Mouse (Mus musculus) neural tube, embryonic 14.5 days (tissue): Measurements from ENCODE around the gene Hltf. TPM values are rescaled to one million over a fixed set of nuclear protein-coding genes. Genes with fewer than 3 reads are reported as not detected.
"Not testable (repeated sequence)": the region's sequence is repeated elsewhere in the genome, so short reads cannot be mapped to it uniquely, and the experiment has no call there.

ENCODE experiments used
- ATAC-seq: fragments of 200-750 bp; cut with Nextera tagmentation; 2 replicates; pipeline ENCODE4 v1.8.0; 2017; ENCODE audit warnings: low read depth, mild to moderate bottlenecking, moderate TSS enrichment, moderate library complexity
- H3K27ac ChIP-seq: fragments of 300-500 bp; sonication (generic); 2 replicates; pipeline ENCODE4 v1.5.1; 2014; ENCODE audit warnings: low read depth, mild to moderate bottlenecking, control low read depth, low read length, moderate library complexity, mixed read lengths
- H3K27me3 ChIP-seq: fragments of 300-500 bp; sonication (generic); 2 replicates; pipeline ENCODE4 v1.6.1; 2014; ENCODE audit warnings: low read length; ENCODE audit not compliant: control insufficient read depth, insufficient read depth
- H3K36me3 ChIP-seq: fragments of 300-500 bp; sonication (generic); 2 replicates; pipeline ENCODE4 v1.6.1; 2014; ENCODE audit warnings: low read length, mixed read lengths; ENCODE audit not compliant: control insufficient read depth, insufficient read depth
- H3K4me1 ChIP-seq: fragments of 300-500 bp; sonication (generic); 2 replicates; pipeline ENCODE4 v1.6.1; 2014; ENCODE audit warnings: low read length; ENCODE audit not compliant: control insufficient read depth, insufficient read depth
- H3K4me2 ChIP-seq: fragments of 300-500 bp; sonication (generic); 2 replicates; pipeline ENCODE4 v1.6.1; 2014; ENCODE audit warnings: mild to moderate bottlenecking, low read depth, low read length, control low read depth
- H3K4me3 ChIP-seq: fragments of 300-500 bp; sonication (generic); 2 replicates; pipeline ENCODE4 v1.5.1; 2014; ENCODE audit warnings: low read depth, low read length, control low read depth, mixed read lengths
- H3K9ac ChIP-seq: fragments of 300-500 bp; sonication (generic); replicated peaks from 2 replicates; pipeline ENCODE4 v1.6.1; 2014; ENCODE audit warnings: low read depth, mild to moderate bottlenecking, control low read depth, low read length, mixed read lengths
- H3K9me3 ChIP-seq: fragments of 300-500 bp; sonication (generic); 2 replicates; pipeline ENCODE4 v1.6.1; 2016; ENCODE audit warnings: low read length; ENCODE audit not compliant: control insufficient read depth
- WGBS: fragments of 180-500 bp; shearing (Covaris S2); extraction: QIAGEN DNeasy Blood & Tissue Kit; methylation state at CpG from one replicate; pipeline ENCODE4 v1.1.7; 2014; 5-methylcytosine and 5-hydroxymethylcytosine counted together
- polyA plus RNA-seq: library from polyadenylated mRNA; unstranded; fragments of >200 nt; fragmentation: Nextera tagmentation; extraction: Ambion mirVana; gene quantifications from 2 replicates; pipeline ENCODE4 v1.2.1, GENCODE M21; 2014

The Hltf gene
- polyA plus RNA-seq, 1 experiment from 2014 or later, result 21.4 TPM

DNA sequence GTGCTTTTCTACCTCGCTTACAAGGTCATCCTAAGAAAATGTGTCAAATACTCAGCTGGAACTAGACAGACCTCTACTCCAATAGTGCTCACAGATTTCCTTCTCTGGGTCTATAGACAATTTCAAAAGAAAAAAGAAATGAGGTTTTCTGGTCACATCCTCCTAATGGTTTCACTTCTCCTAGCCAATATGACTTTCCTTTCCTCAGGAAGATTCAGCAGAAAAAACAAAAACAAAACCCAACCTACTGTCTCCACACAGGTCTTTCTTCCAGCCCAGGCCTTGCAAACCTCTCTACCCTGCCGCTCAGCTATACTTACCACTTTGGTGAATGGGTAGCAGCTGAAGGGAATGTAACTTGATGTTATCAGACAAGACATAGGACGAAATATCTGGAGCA is 29.0 kb upstream of the Hltf start:
- 93% methylated on average over 3 of the region's 3 CpGs for WGBS
- Histone ChIP-seq H3K9ac (no peak overlapping the region), H3K27me3 (no peaks in the 10 kb centered on the region), H3K9me3 (no peaks in the 10 kb centered on the region), H3K4me1 (no peaks in the 10 kb centered on the region), H3K4me3 (no peak overlapping the region), H3K36me3 (peaks cover 17% of the 10 kb centered on the region), H3K4me2 (no peak overlapping the region), H3K27ac (no peak overlapping the region)
- ATAC-seq, result no peak

DNA sequence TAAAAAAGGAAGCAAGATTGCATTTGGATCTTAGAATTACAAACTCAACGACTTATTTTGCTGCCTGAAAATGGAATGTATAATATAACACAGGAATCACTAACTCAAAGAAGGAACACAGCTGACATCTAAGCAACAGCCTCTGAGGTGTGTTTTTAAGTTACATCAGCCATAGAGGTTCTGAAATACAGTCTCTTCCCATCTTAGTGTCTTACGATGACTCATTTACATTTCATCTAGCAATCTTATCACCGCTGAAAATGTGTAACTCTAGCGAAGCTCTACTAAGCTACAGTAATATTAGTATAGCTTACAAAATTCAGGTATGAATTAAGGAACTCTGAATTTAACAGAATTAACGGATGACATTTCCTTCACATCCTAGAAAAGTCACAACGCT is 26.8 kb upstream of the Hltf start:
- Histone ChIP-seq H3K9ac (no peak overlapping the region), H3K4me1 (peaks cover 8% of the 10 kb centered on the region; the same call in 1 of the 2 replicates), H3K27ac (no peak overlapping the region), H3K4me2 (no peak overlapping the region), H3K9me3 (no peaks in the 10 kb centered on the region), H3K36me3 (peaks cover 5% of the 10 kb centered on the region; the same call in 1 of the 2 replicates), H3K27me3 (no peaks in the 10 kb centered on the region), H3K4me3 (no peak overlapping the region)
- no peak for ATAC-seq
- WGBS, result 94% methylated on average over 6 of the region's 6 CpGs

DNA sequence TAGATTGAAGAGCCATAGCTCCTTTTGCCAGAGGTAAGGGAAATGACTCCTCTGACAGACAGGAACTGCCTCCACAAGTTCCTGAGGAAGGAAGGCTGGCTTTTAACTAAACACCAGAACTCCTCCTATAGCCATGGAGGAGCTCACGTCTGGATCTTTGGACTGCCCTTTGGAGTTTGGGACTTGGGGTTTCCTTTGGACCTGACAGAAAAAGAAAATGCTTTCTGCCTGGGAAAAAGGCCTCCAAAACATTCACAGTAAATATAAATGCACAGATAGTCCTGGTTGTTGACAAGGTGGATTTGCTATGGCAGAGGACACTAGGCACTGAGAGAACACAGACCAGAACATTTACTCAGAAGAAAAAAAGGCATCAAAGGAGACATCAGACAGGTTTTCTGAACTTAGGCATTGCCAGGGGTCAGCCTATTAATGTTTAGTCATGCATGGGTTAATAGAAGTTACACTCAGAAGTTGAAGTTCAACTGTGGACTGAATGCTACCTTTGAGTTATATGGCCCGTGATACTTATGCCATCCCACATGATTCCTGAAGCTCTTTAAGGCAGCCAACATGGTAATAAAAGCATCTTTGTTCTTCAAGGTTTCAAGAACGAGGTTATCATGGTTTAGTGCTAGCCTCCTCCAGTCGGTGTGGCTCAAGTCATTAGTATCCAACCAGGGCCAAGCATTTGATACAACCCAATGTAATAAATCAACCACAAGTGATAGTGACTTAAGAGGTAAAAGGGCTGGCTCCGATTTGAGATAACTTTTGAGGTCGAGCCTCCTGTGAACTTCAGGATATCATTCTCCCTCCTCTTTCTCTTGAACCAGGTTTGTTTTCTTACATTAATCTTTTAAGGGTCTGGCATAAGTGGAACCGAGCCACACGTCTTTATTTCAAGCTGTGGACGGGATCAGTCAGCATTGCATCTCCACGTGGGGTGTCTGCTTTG is 23.6 kb upstream of the Hltf start:
- ATAC-seq, result no peak; the same call in 1 of the 2 replicates
- H3K4me3 ChIP-seq, result peak overlapping the region; percentile 89
- no peaks in the 10 kb centered on the region for H3K36me3 ChIP-seq
- H3K4me1 ChIP-seq, result peaks cover 8% of the 10 kb centered on the region; the same call in 1 of the 2 replicates
- H3K4me2 ChIP-seq, result peak overlapping the region; percentile 81
- WGBS, result 13% methylated on average over 10 of the region's 10 CpGs
- H3K9me3 ChIP-seq, result no peaks in the 10 kb centered on the region
- no peak overlapping the region; the same call in 1 of the 2 replicates for H3K27ac ChIP-seq
- no peaks in the 10 kb centered on the region for H3K27me3 ChIP-seq
- peak overlapping the region; percentile 74 for H3K9ac ChIP-seq

DNA sequence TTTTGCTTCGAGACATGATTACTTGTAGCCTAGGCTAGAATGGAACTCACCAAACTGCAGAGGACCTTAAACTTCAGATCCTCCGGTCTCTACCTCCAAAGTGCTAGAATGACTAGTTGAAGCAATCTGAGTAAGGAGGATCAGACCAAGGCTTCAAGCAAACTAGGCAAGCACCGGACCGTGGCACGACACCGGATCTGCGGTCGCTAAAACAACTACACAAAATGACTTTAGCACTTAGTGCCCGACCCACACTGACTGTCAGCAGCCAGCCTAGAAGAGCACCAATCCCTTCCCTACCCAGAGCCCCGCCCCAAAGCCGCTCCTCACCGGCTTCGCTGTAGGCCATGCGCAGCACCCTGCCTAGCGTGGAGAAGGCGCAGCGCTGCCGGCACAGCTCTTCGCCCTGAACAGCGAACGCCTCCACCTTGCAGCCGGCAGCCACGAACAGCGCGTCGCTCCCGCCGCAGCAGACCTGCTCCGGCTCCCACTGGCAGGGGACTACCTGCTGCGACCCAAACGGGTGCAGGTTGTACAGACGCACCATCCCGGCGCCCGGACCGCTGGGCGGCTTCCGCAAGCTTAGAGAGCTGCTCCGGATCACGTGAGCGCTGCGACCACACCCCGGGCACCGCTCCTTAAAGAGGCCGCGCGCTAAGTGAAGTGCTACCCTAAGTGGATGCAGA is 22.7 kb upstream of the Hltf start, which contains the start of gene Hps3:
Hps3 (minus strand) TSS at position 597 of the 686 bp plus-strand sequence.
- Histone ChIP-seq H3K27me3 (no peaks in the 10 kb centered on the region), H3K4me3 (peak within 1 kb of the TSS; percentile 89), H3K9me3 (no peaks in the 10 kb centered on the region), H3K9ac (peak within 1 kb of the TSS; percentile 74), H3K4me1 (peaks cover 8% of the 10 kb centered on the region; the same call in 1 of the 2 replicates), H3K27ac (peak within 1 kb of the TSS; percentile 75), H3K36me3 (no peaks in the 10 kb centered on the region), H3K4me2 (peak within 1 kb of the TSS; percentile 81)
- under 1% methylated on average over 46 of the region's 47 CpGs for WGBS
- peak; percentile 100 for ATAC-seq

DNA sequence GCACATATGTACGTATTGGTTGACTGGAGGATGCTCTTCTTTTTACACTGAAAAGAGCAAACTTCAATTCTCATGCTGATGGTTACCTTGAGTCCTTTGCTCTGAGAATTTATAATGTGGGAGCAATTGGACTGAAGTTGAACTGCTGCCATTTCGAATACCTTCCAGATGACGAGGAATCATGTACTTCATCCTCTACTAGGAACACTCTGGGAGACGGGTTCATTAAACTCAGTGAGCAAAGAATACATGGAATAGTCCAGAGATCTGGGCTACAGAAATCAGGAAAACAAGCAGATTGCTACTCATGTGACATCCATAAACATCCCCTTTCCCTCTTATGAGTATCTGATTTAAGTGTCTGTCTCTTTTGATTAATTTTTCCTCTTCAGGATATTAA is 21.5 kb upstream of the Hltf start:
- H3K27ac ChIP-seq, result no peak overlapping the region
- no peaks in the 10 kb centered on the region for H3K36me3 ChIP-seq
- no peak overlapping the region for H3K4me3 ChIP-seq
- WGBS, result 78% methylated on average over 4 of the region's 4 CpGs
- H3K4me2 ChIP-seq, result no peak overlapping the region
- no peak overlapping the region for H3K9ac ChIP-seq
- no peaks in the 10 kb centered on the region for H3K27me3 ChIP-seq
- ATAC-seq, result no peak
- peaks cover 8% of the 10 kb centered on the region; the same call in 1 of the 2 replicates for H3K4me1 ChIP-seq
- no peaks in the 10 kb centered on the region for H3K9me3 ChIP-seq

DNA sequence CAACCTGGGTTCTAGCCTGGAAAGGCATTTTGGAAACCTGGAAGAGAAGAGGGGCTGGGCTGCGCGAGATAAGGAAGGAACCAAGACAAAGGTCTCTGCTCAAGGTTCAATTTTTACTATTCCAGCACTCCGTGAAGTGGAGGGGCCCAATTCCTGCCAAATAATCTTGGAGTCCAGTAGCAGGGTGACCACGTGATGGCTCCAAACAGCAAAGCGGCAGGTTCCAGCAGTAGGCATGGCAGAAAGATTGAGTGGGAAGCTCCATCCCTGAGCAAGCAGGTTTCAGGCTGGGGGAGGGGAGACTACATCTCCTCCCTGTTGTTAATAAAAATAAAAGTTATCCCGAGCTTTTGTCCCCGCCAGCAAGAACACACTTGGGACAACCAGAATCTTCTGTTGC is 16.1 kb upstream of the Hltf start:
- H3K4me2 ChIP-seq, H3K36me3 ChIP-seq, H3K9ac ChIP-seq, H3K4me1 ChIP-seq, H3K4me3 ChIP-seq, H3K27ac ChIP-seq, H3K9me3 ChIP-seq, ATAC-seq, H3K27me3 ChIP-seq: not testable (repeated sequence)
- WGBS, result 96% methylated on average over 7 of the region's 7 CpGs

DNA sequence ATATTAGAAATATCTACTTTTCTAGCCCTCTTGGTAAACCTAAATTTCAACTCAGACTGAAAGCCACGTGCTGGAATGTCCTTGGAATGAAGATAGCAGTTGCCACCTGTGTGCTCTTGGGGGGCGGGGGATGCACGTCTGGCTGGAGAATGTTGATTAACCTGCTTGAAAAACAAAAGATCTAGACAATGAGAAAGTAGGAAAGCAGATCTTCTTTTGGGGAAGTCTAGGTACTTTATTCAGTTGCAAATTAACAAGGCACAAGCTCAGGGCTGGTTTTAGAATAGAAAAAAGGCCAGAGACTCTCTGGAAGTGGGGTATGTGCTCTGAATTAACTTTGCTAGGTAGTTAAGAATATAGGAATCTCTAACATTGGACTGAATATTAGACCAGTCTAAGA is 12.9 kb upstream of the Hltf start:
- H3K4me3 ChIP-seq, H3K27me3 ChIP-seq, H3K4me2 ChIP-seq, H3K27ac ChIP-seq, H3K9me3 ChIP-seq, H3K4me1 ChIP-seq, H3K36me3 ChIP-seq, H3K9ac ChIP-seq, ATAC-seq: not testable (repeated sequence)
- WGBS, result 59% methylated on average over 3 of the region's 3 CpGs

DNA sequence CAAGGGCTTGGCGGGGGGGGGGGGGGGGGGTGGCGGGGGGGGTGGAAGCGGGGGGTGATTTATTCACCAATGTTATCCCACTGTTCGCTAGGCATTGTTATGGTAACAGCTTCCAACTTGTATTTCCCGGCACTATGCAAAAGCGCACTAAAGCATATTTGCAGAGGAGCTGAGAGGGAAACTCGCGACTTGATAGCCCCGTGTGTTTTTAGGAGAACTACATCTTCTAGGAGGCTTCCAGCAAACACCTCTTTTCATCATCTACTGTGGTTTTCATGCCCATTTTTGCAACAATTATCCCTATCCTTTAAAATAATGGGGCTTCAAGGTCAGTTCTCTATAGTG is 558 bp downstream of the Hltf start:
- Histone ChIP-seq H3K4me2 (peak overlapping the region; percentile 64), H3K4me1 (peaks cover 7% of the 10 kb centered on the region; the same call in 1 of the 2 replicates), H3K9me3 (no peaks in the 10 kb centered on the region), H3K4me3 (peak overlapping the region; percentile 45), H3K27me3 (no peaks in the 10 kb centered on the region), H3K9ac (peak overlapping the region; percentile 58; the same call in 1 of the 2 replicates), H3K36me3 (0 out of 2 replicates have a peak, but pooled peaks cover 6% of the 10 kb centered on the region), H3K27ac (no peak overlapping the region)
- peak; percentile 60 for ATAC-seq
- WGBS, result under 1% methylated on average over 6 of the region's 9 CpGs
